Mouse (Mus musculus): ENCODE measurements around the gene Pml. TPM values are rescaled to one million over a fixed set of nuclear protein-coding genes. Genes with fewer than 3 reads are reported as not detected.
"Not testable (repeated sequence)": the region's sequence is repeated elsewhere in the genome, so short reads cannot be mapped to it uniquely, and the experiment has no call there.

Pml gene
- polyA plus RNA-seq, 1 experiment from 2014 or later: 17.0 TPM

- Histone ChIP-seq H3K36me3 (no peaks in the 10 kb centered on the region), H3K27me3 (no peaks in the 10 kb centered on the region), H3K9me3 (replicated peaks) (no peaks in the 10 kb centered on the region), H3K9ac (no peak overlapping the region), H3K4me2 (replicated peaks) (no peak overlapping the region), H3K4me1 (peaks cover 26% of the 10 kb centered on the region), H3K27ac (replicated peaks) (no peak overlapping the region), H3K4me3 (replicated peaks) (no peak overlapping the region)
- 80% methylated on average over 3 of the region's 3 CpGs for WGBS
- no peak for ATAC-seq (ENCODE audit: insufficient number of reproducible peaks, low FRiP score, low TSS enrichment, low read depth)
These were observed 21.5 kb upstream of the Pml start for GRCm38 (mm10) chr9:58271109-58271508.

DNA sequence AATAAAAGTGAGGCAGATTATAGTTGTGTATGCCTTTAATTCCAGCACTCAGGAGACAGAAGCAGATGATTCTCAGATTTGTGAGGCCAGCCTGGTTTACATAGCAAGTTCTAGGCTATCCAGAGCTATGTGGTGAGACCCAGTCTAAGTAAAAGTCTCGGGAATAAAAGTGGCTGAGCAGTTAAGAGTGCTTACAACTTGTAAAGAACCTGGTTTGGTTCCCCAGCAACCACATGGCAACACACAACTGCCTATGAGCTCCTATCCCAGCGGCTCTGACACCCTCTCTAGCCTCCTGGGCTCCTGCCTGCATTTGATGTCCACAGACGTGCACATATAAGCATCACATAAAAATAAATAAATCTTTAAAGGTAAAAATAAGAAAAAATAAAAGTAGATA, 20.5 kb upstream of the Pml start:
- Histone ChIP-seq H3K36me3 (no peaks in the 10 kb centered on the region), H3K9ac (no peak overlapping the region), H3K27me3 (no peaks in the 10 kb centered on the region), H3K4me1 (peaks cover 18% of the 10 kb centered on the region), H3K9me3 (replicated peaks) (no peaks in the 10 kb centered on the region), H3K4me2 (replicated peaks) (no peak overlapping the region), H3K4me3 (replicated peaks) (no peak overlapping the region), H3K27ac (replicated peaks) (no peak overlapping the region)
- ATAC-seq (ENCODE audit: insufficient number of reproducible peaks, low FRiP score, low TSS enrichment, low read depth): no peak
- 55% methylated on average over 3 of the region's 3 CpGs for WGBS

DNA sequence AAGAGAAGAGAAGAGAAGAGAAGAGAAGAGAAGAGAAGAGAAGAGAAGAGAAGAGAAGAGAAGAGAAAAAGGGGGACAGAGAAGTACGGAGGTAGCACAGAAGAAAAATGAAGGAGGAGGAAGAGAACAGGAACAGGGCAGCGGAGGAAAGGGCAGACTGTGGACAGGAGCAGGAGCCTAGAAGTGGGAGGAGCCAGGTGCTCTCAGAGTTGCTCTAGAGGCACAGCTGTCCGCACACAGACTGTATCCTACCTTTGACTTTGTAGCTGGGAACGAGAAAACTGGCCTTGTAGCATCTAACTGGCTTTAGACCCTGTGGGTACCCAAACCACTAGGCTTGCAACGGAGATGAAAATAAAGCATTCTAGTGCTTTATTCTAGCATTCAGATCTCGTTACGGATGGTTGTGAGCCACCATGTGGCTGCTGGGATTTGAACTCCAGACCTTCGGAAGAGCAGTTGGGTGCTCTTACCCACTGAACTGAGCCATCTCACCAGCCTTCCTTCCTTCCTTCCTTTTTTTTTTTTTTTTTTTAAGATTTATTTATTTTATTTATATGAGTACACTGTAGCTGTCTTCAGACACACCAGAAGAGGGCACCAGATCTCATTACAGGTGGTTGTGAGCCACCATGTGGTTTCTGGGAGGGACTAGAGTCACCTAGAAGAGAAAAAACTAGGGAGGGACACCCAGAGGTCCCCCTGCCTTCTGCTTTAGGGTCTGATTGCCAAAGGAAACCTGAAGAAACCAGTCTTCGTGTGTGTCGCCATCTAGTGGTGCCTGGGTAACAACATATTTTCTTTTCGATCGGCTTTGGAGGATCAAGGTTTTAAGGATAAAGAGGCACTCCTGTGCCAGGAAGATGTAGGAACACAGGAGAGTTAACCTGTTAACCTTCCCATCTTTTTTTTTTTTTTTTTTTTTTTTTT, 19.1 kb upstream of the Pml start:
- no peak overlapping the region for H3K27ac ChIP-seq (replicated peaks)
- no peaks in the 10 kb centered on the region for H3K36me3 ChIP-seq
- H3K27me3 ChIP-seq: no peaks in the 10 kb centered on the region
- H3K4me3 ChIP-seq (replicated peaks): no peak overlapping the region
- peaks cover 9% of the 10 kb centered on the region; the same call in 1 of the 2 replicates for H3K4me1 ChIP-seq
- no peaks in the 10 kb centered on the region for H3K9me3 ChIP-seq (replicated peaks)
- H3K4me2 ChIP-seq (replicated peaks): no peak overlapping the region
- no peak for ATAC-seq (ENCODE audit: insufficient number of reproducible peaks, low FRiP score, low TSS enrichment, low read depth)
- 50% methylated on average over 12 of the region's 12 CpGs for WGBS
- H3K9ac ChIP-seq: no peak overlapping the region

GRCm38 (mm10) chr9:58267046-58267445, 17.5 kb upstream of the Pml start:
- no peaks in the 10 kb centered on the region for H3K27me3 ChIP-seq
- H3K4me3 ChIP-seq (replicated peaks): no peak overlapping the region
- H3K27ac ChIP-seq (replicated peaks): peak overlapping the region; percentile 60
- peaks cover 9% of the 10 kb centered on the region; the same call in 1 of the 2 replicates for H3K4me1 ChIP-seq
- H3K4me2 ChIP-seq (replicated peaks): no peak overlapping the region
- 42% methylated on average over 3 of the region's 3 CpGs for WGBS
- H3K9ac ChIP-seq: no peak overlapping the region
- H3K9me3 ChIP-seq (replicated peaks): no peaks in the 10 kb centered on the region
- ATAC-seq (ENCODE audit: insufficient number of reproducible peaks, low FRiP score, low TSS enrichment, low read depth): 0 out of 2 replicates have a peak, but pooled peaks have one; percentile 48
- peaks cover 10% of the 10 kb centered on the region for H3K36me3 ChIP-seq

DNA sequence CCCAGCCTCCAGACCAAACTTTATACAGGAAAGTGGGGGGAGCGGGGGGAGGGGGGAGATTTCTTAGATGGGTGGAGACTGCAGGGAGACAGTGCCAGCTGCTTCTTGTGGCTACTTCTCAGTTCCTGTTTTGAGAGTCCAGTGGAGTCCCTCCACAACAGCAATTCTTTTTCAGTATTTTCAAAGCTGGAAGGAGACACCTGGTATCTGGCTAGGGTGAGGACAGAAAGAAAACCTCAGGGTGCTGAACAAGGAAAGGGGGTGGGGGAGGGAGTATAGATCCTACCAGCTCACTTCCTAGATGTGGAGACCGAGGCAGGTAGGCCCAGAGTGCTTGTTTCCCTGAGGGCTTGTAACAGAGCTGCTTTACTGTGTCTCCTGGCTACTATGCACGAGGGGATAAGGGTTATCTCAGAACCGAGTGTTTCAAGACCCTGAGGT, 17.0 kb upstream of the Pml start:
- H3K4me1 ChIP-seq: peaks cover 9% of the 10 kb centered on the region; the same call in 1 of the 2 replicates
- H3K9me3 ChIP-seq (replicated peaks): no peaks in the 10 kb centered on the region
- H3K27me3 ChIP-seq: no peaks in the 10 kb centered on the region
- no peak for ATAC-seq (ENCODE audit: insufficient number of reproducible peaks, low FRiP score, low TSS enrichment, low read depth)
- H3K4me2 ChIP-seq (replicated peaks): no peak overlapping the region
- H3K27ac ChIP-seq (replicated peaks): peak overlapping the region; percentile 60
- H3K9ac ChIP-seq: no peak overlapping the region
- 26% methylated on average over 4 of the region's 4 CpGs for WGBS
- peaks cover 14% of the 10 kb centered on the region for H3K36me3 ChIP-seq
- no peak overlapping the region for H3K4me3 ChIP-seq (replicated peaks)

DNA sequence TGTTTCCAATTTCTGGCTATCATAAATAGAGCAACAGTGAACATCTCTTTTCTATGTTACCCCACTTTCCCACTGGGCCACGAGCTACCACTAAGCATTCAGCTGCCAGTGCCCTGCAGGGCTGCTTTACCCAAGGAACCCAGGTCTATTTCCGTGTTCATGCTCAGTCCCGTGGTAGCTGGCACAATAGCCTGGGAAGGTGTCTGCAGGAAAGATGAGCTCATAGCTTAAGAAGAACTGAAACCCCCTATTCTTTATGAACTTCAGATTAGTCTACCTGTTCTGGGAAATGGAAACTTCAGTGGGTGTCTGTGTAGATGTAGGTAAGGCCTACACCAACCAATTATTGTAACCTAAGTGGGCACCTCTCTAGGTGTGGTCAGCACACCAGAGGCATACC, 15.8 kb upstream of the Pml start:
- Histone ChIP-seq H3K4me1 (peaks cover 9% of the 10 kb centered on the region; the same call in 1 of the 2 replicates), H3K4me2 (replicated peaks) (no peak overlapping the region), H3K4me3 (replicated peaks) (no peak overlapping the region), H3K9ac (no peak overlapping the region), H3K27me3 (no peaks in the 10 kb centered on the region), H3K27ac (replicated peaks) (no peak overlapping the region), H3K36me3 (peaks cover 22% of the 10 kb centered on the region), H3K9me3 (replicated peaks) (no peaks in the 10 kb centered on the region)
- WGBS: 72% methylated on average over 3 of the region's 3 CpGs
- no peak for ATAC-seq (ENCODE audit: insufficient number of reproducible peaks, low FRiP score, low TSS enrichment, low read depth)

DNA sequence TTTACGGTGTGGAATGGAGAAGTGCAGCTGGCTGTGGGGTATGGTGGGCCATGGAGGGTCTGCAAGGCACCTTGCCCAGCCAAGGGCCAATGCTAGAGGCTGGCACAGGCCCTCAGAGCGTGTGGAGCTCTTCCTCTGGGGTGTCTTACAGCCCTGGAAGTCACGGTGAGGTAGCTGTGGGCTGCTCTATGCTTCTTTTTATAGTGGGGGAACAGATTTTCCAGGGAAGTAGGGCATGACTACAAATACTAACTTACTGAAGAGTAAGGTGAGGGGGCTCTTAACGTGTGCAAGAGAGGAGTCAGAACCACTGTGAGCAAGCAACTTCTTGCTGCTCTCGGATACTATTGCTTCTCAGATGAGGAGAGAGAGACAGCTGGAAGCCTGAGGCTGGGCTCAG, 12.9 kb upstream of the Pml start:
- Histone ChIP-seq H3K9ac (no peak overlapping the region), H3K4me1 (peaks cover 9% of the 10 kb centered on the region; the same call in 1 of the 2 replicates), H3K4me3 (replicated peaks) (no peak overlapping the region), H3K4me2 (replicated peaks) (no peak overlapping the region), H3K9me3 (replicated peaks) (no peaks in the 10 kb centered on the region), H3K36me3 (peaks cover 41% of the 10 kb centered on the region), H3K27ac (replicated peaks) (no peak overlapping the region), H3K27me3 (no peaks in the 10 kb centered on the region)
- WGBS: 90% methylated on average over 5 of the region's 5 CpGs
- no peak for ATAC-seq (ENCODE audit: insufficient number of reproducible peaks, low FRiP score, low TSS enrichment, low read depth)

DNA sequence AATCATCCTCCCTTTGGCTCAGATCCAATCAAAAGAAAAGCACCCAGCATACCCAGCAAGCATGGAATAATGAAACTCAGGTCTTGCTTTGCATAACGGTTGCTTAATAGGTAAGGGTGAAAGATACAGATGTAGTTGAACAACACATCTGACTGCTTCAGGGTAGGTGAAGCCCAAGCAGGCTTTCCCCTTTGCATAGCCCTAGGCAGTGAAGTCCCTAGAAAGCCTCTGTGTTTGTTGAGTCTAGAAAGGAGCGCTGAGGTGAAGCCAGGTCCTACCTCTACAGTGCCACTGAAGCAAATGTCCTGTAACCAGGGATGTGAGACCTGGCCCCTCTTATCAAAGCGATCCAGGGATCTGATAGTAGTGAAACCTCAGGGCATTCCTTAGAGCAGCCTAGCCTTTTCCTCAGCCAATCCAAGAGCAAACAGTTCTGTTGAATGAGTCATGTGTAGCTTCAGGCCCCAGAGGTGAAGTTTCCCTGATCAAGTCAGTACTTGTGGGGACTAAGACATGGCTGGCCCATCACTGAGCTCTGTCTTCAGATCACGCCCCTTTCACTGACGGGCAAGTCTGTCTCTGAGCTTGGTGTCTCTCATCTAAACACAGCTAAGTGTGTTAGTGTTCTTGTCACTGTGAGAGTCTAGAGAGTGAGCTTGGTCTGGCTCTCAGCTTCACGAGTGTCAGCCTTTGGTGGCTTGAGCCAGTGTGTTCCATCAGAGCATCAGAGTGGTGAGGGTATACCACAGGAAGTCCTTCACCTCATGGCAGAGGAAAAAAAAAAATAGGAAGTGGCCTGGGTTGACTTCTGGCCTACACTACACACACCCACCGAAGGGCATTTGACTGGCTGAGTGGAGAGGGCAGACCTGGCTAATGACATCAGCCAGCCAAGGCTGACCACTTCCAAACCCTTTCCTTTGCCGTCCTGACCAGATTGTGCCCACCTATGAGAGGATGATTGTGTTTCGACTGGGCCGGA, 6.4 kb upstream of the Pml start:
- H3K9ac ChIP-seq: no peak overlapping the region
- H3K27me3 ChIP-seq: no peaks in the 10 kb centered on the region
- peaks cover 3% of the 10 kb centered on the region; the same call in 1 of the 2 replicates for H3K4me1 ChIP-seq
- H3K9me3 ChIP-seq (replicated peaks): no peaks in the 10 kb centered on the region
- no peak for ATAC-seq (ENCODE audit: insufficient number of reproducible peaks, low FRiP score, low TSS enrichment, low read depth)
- peaks cover 29% of the 10 kb centered on the region for H3K36me3 ChIP-seq
- WGBS: 81% methylated on average over 10 of the region's 10 CpGs
- no peak overlapping the region for H3K4me3 ChIP-seq (replicated peaks)
- no peak overlapping the region for H3K27ac ChIP-seq (replicated peaks)
- no peak overlapping the region for H3K4me2 ChIP-seq (replicated peaks)

- H3K9ac ChIP-seq: no peak overlapping the region
- no peak overlapping the region for H3K27ac ChIP-seq (replicated peaks)
- WGBS: 70% methylated on average over 2 of the region's 2 CpGs
- no peak overlapping the region for H3K4me2 ChIP-seq (replicated peaks)
- H3K9me3 ChIP-seq (replicated peaks): no peaks in the 10 kb centered on the region
- no peak for ATAC-seq (ENCODE audit: insufficient number of reproducible peaks, low FRiP score, low TSS enrichment, low read depth)
- no peak overlapping the region for H3K4me3 ChIP-seq (replicated peaks)
- no peaks in the 10 kb centered on the region for H3K27me3 ChIP-seq
- peaks cover 23% of the 10 kb centered on the region for H3K36me3 ChIP-seq
- H3K4me1 ChIP-seq: peaks cover 7% of the 10 kb centered on the region
These were observed 5.5 kb upstream of the Pml start for GRCm38 (mm10) chr9:58255105-58255504.

DNA sequence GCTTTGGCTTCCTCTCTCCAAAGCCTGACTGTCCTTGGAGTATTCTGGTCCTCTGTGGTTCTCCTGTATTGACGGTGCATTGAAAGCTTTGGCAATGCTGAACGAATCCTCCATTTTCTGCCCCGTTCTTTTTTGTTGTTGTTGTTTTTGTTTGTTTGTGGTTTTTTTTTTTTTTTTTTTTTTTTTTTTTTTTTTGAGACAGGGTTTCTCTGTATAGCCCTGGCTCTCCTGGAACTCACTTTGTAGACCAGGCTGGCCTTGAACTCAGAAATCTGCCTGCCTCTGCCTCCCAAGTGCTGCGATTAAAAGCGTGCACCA, 4.2 kb upstream of the Pml start:
- not testable (repeated sequence) for H3K9me3 ChIP-seq (replicated peaks); H3K27me3 ChIP-seq; ATAC-seq (ENCODE audit: insufficient number of reproducible peaks, low FRiP score, low TSS enrichment, low read depth)
- Histone ChIP-seq H3K27ac (replicated peaks) (peak overlapping the region; percentile 76), H3K4me1 (peaks cover 16% of the 10 kb centered on the region), H3K4me3 (replicated peaks) (peak overlapping the region; percentile 86), H3K4me2 (replicated peaks) (peak overlapping the region; percentile 67), H3K36me3 (peaks cover 14% of the 10 kb centered on the region), H3K9ac (peak overlapping the region; percentile 74)
- WGBS: 62% methylated on average over 5 of the region's 5 CpGs

Measured in embryonic facial prominence, embryonic 15.5 days (tissue).